ENCODE assay signal across 8 mouse cellular contexts in the genomic region with DNA sequence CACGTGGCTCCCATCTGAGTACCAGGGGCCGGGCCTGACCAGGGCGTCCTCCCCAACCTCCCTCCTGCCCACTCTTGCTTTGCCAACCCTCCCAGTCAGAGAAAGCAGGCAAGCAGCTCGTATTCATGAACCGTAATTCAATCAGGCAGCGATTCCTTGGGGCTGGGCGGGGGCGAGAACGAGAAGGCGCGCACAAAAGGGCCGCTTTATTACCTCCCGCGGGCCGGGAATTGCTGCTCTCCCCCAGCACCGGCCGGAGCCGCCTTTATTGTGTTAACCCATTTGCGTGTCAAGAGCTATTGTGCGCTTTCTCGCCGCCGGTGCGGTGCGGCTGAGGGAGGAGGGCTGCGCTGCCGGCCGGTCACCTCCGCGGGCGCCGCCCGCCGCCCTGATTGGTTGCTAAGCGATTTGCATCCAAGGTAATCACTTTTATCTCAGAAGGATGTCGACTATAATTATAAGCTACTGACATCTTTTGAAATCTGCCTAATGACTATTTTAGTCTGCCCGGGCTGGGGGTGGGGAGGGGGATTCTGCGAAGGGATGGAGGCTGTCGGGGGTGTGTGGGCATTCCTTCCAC. TPM values are rescaled to one million over a fixed set of nuclear protein-coding genes. Genes with fewer than 3 reads are reported as not detected.
A peak's percentile ranks its signal among the peaks of the same experiment; 100 is the strongest.
DNase-seq lines count a peak whose midpoint lies in the region; ATAC-seq and TF ChIP-seq lines count a peak whose summit lies in the region.

No protein-coding gene starts in this region.

- no peak overlapping the region for H3K9ac ChIP-seq in heart, postnatal 0 days (replicated peaks; ENCODE audit: low read depth, low read length)
- no peak overlapping the region for H3K9ac ChIP-seq in heart, adult 2 months (ENCODE audit: low read depth, low read length)
- H3K9ac ChIP-seq in hindbrain, embryonic 13.5 days = peak overlapping the region; percentile 78
- H3K9ac ChIP-seq in midbrain, embryonic 13.5 days (replicated peaks) = peak overlapping the region; percentile 72

- peaks cover 30% of the 10 kb centered on the region; the same call in 1 of the 2 replicates for H3K27me3 ChIP-seq in heart, postnatal 0 days (ENCODE audit: control insufficient read depth, insufficient read depth, low read length)
- H3K27me3 ChIP-seq in heart, adult 2 months (ENCODE audit: control insufficient read depth, insufficient read depth, low read length) = no peaks in the 10 kb centered on the region
- no peaks in the 10 kb centered on the region for H3K27me3 ChIP-seq in hindbrain, embryonic 13.5 days
- peaks cover under 1% of the 10 kb centered on the region; the same call in 1 of the 2 replicates for H3K27me3 ChIP-seq in midbrain, embryonic 13.5 days

- H3K79me2 ChIP-seq in heart, adult 2 months (replicated peaks; ENCODE audit: control insufficient read depth, insufficient read depth, low read length) = no peaks in the 10 kb centered on the region

- ATAC-seq in heart, postnatal 0 days (ENCODE audit: insufficient read depth, low read depth) = no peak
- no peak for ATAC-seq in hindbrain, embryonic 13.5 days (ENCODE audit: low FRiP score)
- ATAC-seq in midbrain, embryonic 13.5 days = peak; percentile 35

- H3K27ac ChIP-seq in heart, postnatal 0 days (ENCODE audit: low read depth) = no peak overlapping the region
- no peak overlapping the region for H3K27ac ChIP-seq in heart, adult 2 months
- H3K27ac ChIP-seq in hindbrain, embryonic 13.5 days = peak overlapping the region; percentile 93
- H3K27ac ChIP-seq in midbrain, embryonic 13.5 days = peak overlapping the region; percentile 93

- H3K9me3 ChIP-seq in heart, postnatal 0 days (replicated peaks; ENCODE audit: control insufficient read depth, low read length) = no peaks in the 10 kb centered on the region
- no peaks in the 10 kb centered on the region for H3K9me3 ChIP-seq in hindbrain, embryonic 13.5 days
- H3K9me3 ChIP-seq in midbrain, embryonic 13.5 days = no peaks in the 10 kb centered on the region

- DNase-seq in heart, postnatal 0 days (ENCODE audit: low spot score) = no peak
- DNase-seq in heart, adult 2 months = no peak
- DNase-seq in brain, embryonic 14.5 days (ENCODE audit: low read depth) = peak; percentile 94
- DNase-seq in spleen, adult 18-20 months = no peak
- no peak for DNase-seq in gastrocnemius, postnatal 36 days
- no peak for DNase-seq in gastrocnemius, postnatal 10 days

- H3K4me2 ChIP-seq in heart, postnatal 0 days (ENCODE audit: low read depth, low read length) = peak overlapping the region; percentile 62
- peak overlapping the region; percentile 81 for H3K4me2 ChIP-seq in hindbrain, embryonic 13.5 days
- peak overlapping the region; percentile 90 for H3K4me2 ChIP-seq in midbrain, embryonic 13.5 days (replicated peaks)

- 6% methylated on average over 39 of the region's 39 CpGs for WGBS in heart, postnatal 0 days
- WGBS in heart, adult 2 months = 12% methylated on average over 39 of the region's 39 CpGs
- under 1% methylated on average over 39 of the region's 39 CpGs for WGBS in hindbrain, embryonic 13.5 days
- WGBS in midbrain, embryonic 13.5 days = 0% methylated on average over 39 of the region's 39 CpGs

- peaks cover 53% of the 10 kb centered on the region for H3K4me1 ChIP-seq in heart, postnatal 0 days (ENCODE audit: control insufficient read depth, insufficient read depth)
- peaks cover 5% of the 10 kb centered on the region for H3K4me1 ChIP-seq in heart, adult 2 months (ENCODE audit: control insufficient read depth, insufficient read depth, low read length)
- H3K4me1 ChIP-seq in hindbrain, embryonic 13.5 days (replicated peaks) = peaks cover 82% of the 10 kb centered on the region
- H3K4me1 ChIP-seq in midbrain, embryonic 13.5 days (replicated peaks) = peaks cover 82% of the 10 kb centered on the region

- H3K4me3 ChIP-seq in heart, postnatal 0 days (ENCODE audit: low read depth, low read length) = peak overlapping the region; percentile 37
- no peak overlapping the region; the same call in 1 of the 2 replicates for H3K4me3 ChIP-seq in heart, adult 2 months
- peak overlapping the region; percentile 82 for H3K4me3 ChIP-seq in hindbrain, embryonic 13.5 days
- peak overlapping the region; percentile 82 for H3K4me3 ChIP-seq in midbrain, embryonic 13.5 days (replicated peaks)

- no peak for TF ChIP-seq EP300 in heart, postnatal 0 days (IDR thresholded peaks at IDR 0.05; ENCODE audit: low read depth)
- no peak for TF ChIP-seq EP300 in heart, adult 2 months (IDR thresholded peaks at IDR 0.05; ENCODE audit: insufficient read depth, low read depth, low read length)

- intact Hi-C loops in heart, adult 2 months (cut with DNase I) = no loop called here
- intact Hi-C loops in gastrocnemius, postnatal 36 days (cut with DNase I) = loop anchor here (5.0 kb wide), 1 partner anchor 109 kb away; no protein-coding TSS in a partner anchor

- no peak for TF ChIP-seq POLR2A in heart, adult 2 months (IDR thresholded peaks at IDR 0.05; ENCODE audit: insufficient read depth, low read depth, low read length)
- TF ChIP-seq POLR2A in brain, embryonic 14.5 days (IDR thresholded peaks at IDR 0.05; ENCODE audit: borderline replicate concordance, extremely low read depth, insufficient read depth, insufficient read length, poor library complexity, severe bottlenecking) = peak; percentile 15; the same call in 1 of the 2 replicates

- H3K36me3 ChIP-seq in heart, postnatal 0 days (replicated peaks; ENCODE audit: control insufficient read depth, insufficient read depth, low read length) = no peaks in the 10 kb centered on the region
- H3K36me3 ChIP-seq in heart, adult 2 months (ENCODE audit: control insufficient read depth, insufficient read depth, low read length) = no peaks in the 10 kb centered on the region
- H3K36me3 ChIP-seq in hindbrain, embryonic 13.5 days = no peaks in the 10 kb centered on the region
- no peaks in the 10 kb centered on the region for H3K36me3 ChIP-seq in midbrain, embryonic 13.5 days

- no peak for TF ChIP-seq CTCF in heart, postnatal 0 days (IDR thresholded peaks at IDR 0.05; ENCODE audit: low read depth)
- TF ChIP-seq CTCF in heart, adult 2 months (IDR thresholded peaks at IDR 0.05) = no peak
- TF ChIP-seq CTCF in brain, embryonic 14.5 days (IDR thresholded peaks at IDR 0.05; ENCODE audit: borderline replicate concordance, extremely low read depth, insufficient read depth, insufficient read length) = no peak

RNA-seq across cellular contexts. Expression of a gene that starts 3.7 kb away (rescaled TPM):
- 0.97 and 5.0 TPM in 2 replicates for total RNA-seq in heart, postnatal 0 days (2014; rRNA removed; ENCODE audit: low replicate concordance)
- polyA plus RNA-seq in heart, postnatal 0 days (2015; fragmentation: Nextera tagmentation; extraction: Ambion mirVana) = 0.97 and 1.3 TPM in 2 replicates
- total RNA-seq in heart, adult 2 months (2021) = 1 to 10 TPM; 2.1 to 5.0 TPM
- polyA plus RNA-seq in heart, adult 2 months (2012; rRNA removed) = 2.0 and 2.8 TPM in 2 replicates
- polyA plus RNA-seq in brain, embryonic 14.5 days (2012; rRNA removed) = 13.6 and 16.6 TPM in 2 replicates
- polyA plus RNA-seq in hindbrain, embryonic 13.5 days (2015; fragmentation: Nextera tagmentation; extraction: Ambion mirVana) = 5.8 and 6.4 TPM in 2 replicates
- polyA plus RNA-seq in midbrain, embryonic 13.5 days (2015; fragmentation: Nextera tagmentation; extraction: Ambion mirVana) = 5.1 and 6.1 TPM in 2 replicates
- under 1 TPM; 0.22 to 0.28 TPM for total RNA-seq in gastrocnemius, postnatal 36 days (2021)
- 1 to 10 TPM; 1.5 to 1.8 TPM for total RNA-seq in gastrocnemius, postnatal 10 days (2021)

Comparison
In these comparisons a context has a peak if more than half of its experiments do, and no peak if none do; other contexts are left out.
1. H3K27ac ChIP-seq: peak in hindbrain, embryonic 13.5 days (single experiment) and midbrain, embryonic 13.5 days (single experiment); none in heart, postnatal 0 days (single experiment) and heart, adult 2 months (single experiment).
2. H3K9ac ChIP-seq: peak in hindbrain, embryonic 13.5 days (single experiment) and midbrain, embryonic 13.5 days (single experiment); none in heart, postnatal 0 days (single experiment) and heart, adult 2 months (single experiment).
3. Peak in every context shown above with its lines, with median percentiles within 50 percentile points of each other: H3K4me2 ChIP-seq.